Mouse (Mus musculus) embryo, embryonic 9.5 days (tissue): ENCODE data around the gene 1700008O03Rik.
A peak's percentile ranks its signal among the peaks of the same experiment; 100 is the strongest.

Experiments
- DNase-seq: peaks from one replicate; pipeline ENCODE4 v3.0.0-alpha.2; 2017; ENCODE audit errors: extremely low spot score

The 1700008O03Rik gene

GRCm38 (mm10) chr7:44349043-44349442 lies 36.6 kb downstream of the 1700008O03Rik start:
- no peak for DNase-seq

GRCm38 (mm10) chr7:44344622-44345021 lies 41.0 kb downstream of the 1700008O03Rik start:
- DNase-seq: no peak

- no peak for DNase-seq
Observed at GRCm38 (mm10) chr7:44343459-44344015, 42.1 kb downstream of the 1700008O03Rik start.

- DNase-seq: no peak
Observed at GRCm38 (mm10) chr7:44341714-44342113, 43.9 kb downstream of the 1700008O03Rik start.

- DNase-seq: no peak
Observed at GRCm38 (mm10) chr7:44341119-44341518, 44.5 kb downstream of the 1700008O03Rik start.

- no peak for DNase-seq
Observed at GRCm38 (mm10) chr7:44340226-44340625, 45.4 kb downstream of the 1700008O03Rik start.

GRCm38 (mm10) chr7:44337121-44337849 lies 48.3 kb downstream of the 1700008O03Rik start:
- DNase-seq: no peak

- no peak for DNase-seq
Observed at GRCm38 (mm10) chr7:44336046-44337021, 49.3 kb downstream of the 1700008O03Rik start.

- peak; percentile 63 for DNase-seq
Observed at GRCm38 (mm10) chr7:44335031-44335878, 50.4 kb downstream of the 1700008O03Rik start.

GRCm38 (mm10) chr7:44334139-44334538 lies 51.5 kb downstream of the 1700008O03Rik start:
- no peak for DNase-seq

GRCm38 (mm10) chr7:44332336-44332735 lies 53.3 kb downstream of the 1700008O03Rik start:
- DNase-seq: no peak

GRCm38 (mm10) chr7:44326614-44327013 lies 59.0 kb downstream of the 1700008O03Rik start:
- DNase-seq: no peak

GRCm38 (mm10) chr7:44322290-44322689 lies 63.3 kb downstream of the 1700008O03Rik start:
- no peak for DNase-seq

GRCm38 (mm10) chr7:44320886-44321285 lies 64.7 kb downstream of the 1700008O03Rik start:
- no peak for DNase-seq

GRCm38 (mm10) chr7:44317913-44318312 lies 67.7 kb downstream of the 1700008O03Rik start:
- no peak for DNase-seq

GRCm38 (mm10) chr7:44312484-44312883 lies 73.1 kb downstream of the 1700008O03Rik start:
- DNase-seq: no peak

GRCm38 (mm10) chr7:44311713-44312304 lies 73.8 kb downstream of the 1700008O03Rik start:
- DNase-seq: no peak

- DNase-seq: peak; percentile 68
Observed at GRCm38 (mm10) chr7:44310878-44311712, 74.5 kb downstream of the 1700008O03Rik start.

- DNase-seq: peak; percentile 46
Observed at GRCm38 (mm10) chr7:44310285-44310877, 75.2 kb downstream of the 1700008O03Rik start.
